Mouse (Mus musculus) forebrain, embryonic 13.5 days (tissue): ENCODE measurements around the gene Fam135a. TPM values are rescaled to one million over a fixed set of nuclear protein-coding genes. Genes with fewer than 3 reads are reported as not detected.
A peak's percentile ranks its signal among the peaks of the same experiment; 100 is the strongest.

Source experiments
- ATAC-seq: fragments of 200-750 bp; cut with Nextera tagmentation; 2 replicates; pipeline ENCODE4 v1.8.0; 2017
- H3K27ac ChIP-seq: fragments of 300-500 bp; sonication (generic); 2 replicates; pipeline ENCODE4 v1.5.1; 2015; ENCODE audit warnings: inconsistent platforms, mild to moderate bottlenecking, moderate library complexity
- H3K27me3 ChIP-seq: fragments of 300-500 bp; sonication (generic); 2 replicates; pipeline ENCODE4 v1.6.1; 2015; ENCODE audit warnings: mild to moderate bottlenecking, inconsistent platforms
- H3K36me3 ChIP-seq: fragments of 300-500 bp; sonication (generic); 2 replicates; pipeline ENCODE4 v1.6.1; 2015; ENCODE audit warnings: mild to moderate bottlenecking, inconsistent platforms; ENCODE audit not compliant: poor library complexity, severe bottlenecking
- H3K4me1 ChIP-seq: fragments of 300-500 bp; sonication (generic); 2 replicates; pipeline ENCODE4 v1.6.1; 2015; ENCODE audit warnings: inconsistent platforms
- H3K4me2 ChIP-seq: fragments of 300-500 bp; sonication (generic); 2 replicates; pipeline ENCODE4 v1.6.1; 2015; ENCODE audit warnings: inconsistent platforms, mild to moderate bottlenecking, moderate library complexity
- H3K4me3 ChIP-seq: fragments of 300-500 bp; sonication (generic); 2 replicates; pipeline ENCODE4 v1.5.1; 2015; ENCODE audit warnings: mild to moderate bottlenecking, inconsistent platforms
- H3K9ac ChIP-seq: fragments of 300-500 bp; sonication (generic); 2 replicates; pipeline ENCODE4 v1.6.1; 2015; ENCODE audit warnings: mild to moderate bottlenecking, inconsistent platforms
- H3K9me3 ChIP-seq: fragments of 300-500 bp; sonication (generic); replicated peaks from 2 replicates; pipeline ENCODE4 v1.6.1; 2016; ENCODE audit warnings: inconsistent platforms
- WGBS: fragments of 180-500 bp; shearing (Covaris S2); methylation state at CpG from one replicate; pipeline ENCODE4 v1.1.7; 2015; 5-methylcytosine and 5-hydroxymethylcytosine counted together
- polyA plus RNA-seq: library from polyadenylated mRNA; unstranded; fragments of >200 nt; fragmentation: Nextera tagmentation; extraction: Ambion mirVana; gene quantifications from 2 replicates; pipeline ENCODE4 v1.2.1, GENCODE M21; 2015

The Fam135a gene
- polyA plus RNA-seq, result 36.7 and 38.7 TPM in 2 replicates

- Histone ChIP-seq H3K9ac (peak within 1 kb of the TSS; percentile 88), H3K4me2 (peak within 1 kb of the TSS; percentile 68), H3K4me3 (peak within 1 kb of the TSS; percentile 75), H3K27ac (peak within 1 kb of the TSS; percentile 64), H3K4me1 (peaks cover 12% of the 10 kb centered on the region; the same call in 1 of the 2 replicates), H3K9me3 (no peaks in the 10 kb centered on the region), H3K27me3 (no peaks in the 10 kb centered on the region), H3K36me3 (no peaks in the 10 kb centered on the region)
- ATAC-seq, result peak; percentile 91
- under 1% methylated on average over 82 of the region's 88 CpGs for WGBS
These were observed at the start of gene Fam135a for GRCm38 (mm10) chr1:24099926-24100869. Fam135a (minus strand) TSS chr1:24100341.

- H3K4me2 ChIP-seq, result no peak overlapping the region
- 74% methylated on average over 8 of the region's 8 CpGs for WGBS
- ATAC-seq, result no peak
- no peak overlapping the region for H3K4me3 ChIP-seq
- no peaks in the 10 kb centered on the region for H3K27me3 ChIP-seq
- no peak overlapping the region for H3K27ac ChIP-seq
- H3K9ac ChIP-seq, result no peak overlapping the region
- H3K4me1 ChIP-seq, result peaks cover 9% of the 10 kb centered on the region; the same call in 1 of the 2 replicates
- H3K9me3 ChIP-seq, result no peaks in the 10 kb centered on the region
- H3K36me3 ChIP-seq, result no peaks in the 10 kb centered on the region
These were observed 43.4 kb upstream of the Fam135a start for GRCm38 (mm10) chr1:24143504-24143903.

DNA sequence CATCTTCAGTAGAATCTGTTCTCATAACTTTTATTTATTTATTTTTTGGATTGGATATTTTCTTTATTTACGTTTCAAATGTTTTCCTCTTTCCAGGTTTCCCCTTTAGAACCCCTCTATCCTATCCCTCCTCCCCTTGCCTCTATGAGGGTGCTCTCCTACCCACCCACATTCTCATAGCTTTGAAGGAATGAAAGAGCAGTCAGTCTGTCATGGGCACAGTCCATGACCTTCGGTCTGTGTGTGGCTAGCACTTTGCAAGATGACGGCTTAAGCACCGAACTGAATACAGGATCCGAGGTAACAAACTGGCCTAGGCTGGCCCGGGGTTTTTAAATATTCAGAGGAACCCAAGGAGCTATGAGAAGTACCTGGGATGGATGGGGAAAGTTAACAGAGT lies 40.4 kb upstream of the Fam135a start:
- H3K9ac ChIP-seq, result no peak overlapping the region
- H3K4me3 ChIP-seq, result no peak overlapping the region
- H3K9me3 ChIP-seq, result no peaks in the 10 kb centered on the region
- H3K27ac ChIP-seq, result no peak overlapping the region
- H3K27me3 ChIP-seq, result no peaks in the 10 kb centered on the region
- H3K4me2 ChIP-seq, result no peak overlapping the region
- WGBS, result 53% methylated on average over 6 of the region's 6 CpGs
- peaks cover 9% of the 10 kb centered on the region; the same call in 1 of the 2 replicates for H3K4me1 ChIP-seq
- ATAC-seq, result no peak
- no peaks in the 10 kb centered on the region for H3K36me3 ChIP-seq

- no peak overlapping the region for H3K4me2 ChIP-seq
- peaks cover 9% of the 10 kb centered on the region; the same call in 1 of the 2 replicates for H3K4me1 ChIP-seq
- H3K27ac ChIP-seq, result no peak overlapping the region
- 8% methylated on average over 3 of the region's 3 CpGs for WGBS
- H3K27me3 ChIP-seq, result 0 out of 2 replicates have a peak, but pooled peaks cover 3% of the 10 kb centered on the region
- H3K9me3 ChIP-seq, result no peaks in the 10 kb centered on the region
- no peak overlapping the region for H3K9ac ChIP-seq
- ATAC-seq, result peak; percentile 61
- H3K4me3 ChIP-seq, result no peak overlapping the region
- H3K36me3 ChIP-seq, result no peaks in the 10 kb centered on the region
These were observed 37.0 kb upstream of the Fam135a start for GRCm38 (mm10) chr1:24137133-24137532.

GRCm38 (mm10) chr1:24134792-24135191 lies 34.7 kb upstream of the Fam135a start:
- 3% methylated on average over 1 of the region's 1 CpGs for WGBS
- Histone ChIP-seq H3K36me3 (no peaks in the 10 kb centered on the region), H3K9me3 (no peaks in the 10 kb centered on the region), H3K9ac (no peak overlapping the region), H3K4me3 (no peak overlapping the region), H3K27me3 (0 out of 2 replicates have a peak, but pooled peaks cover 3% of the 10 kb centered on the region), H3K4me1 (peaks cover 3% of the 10 kb centered on the region; the same call in 1 of the 2 replicates), H3K27ac (no peak overlapping the region), H3K4me2 (no peak overlapping the region)
- ATAC-seq, result peak; percentile 84

- H3K27ac ChIP-seq, result no peak overlapping the region
- H3K9ac ChIP-seq, result no peak overlapping the region
- no peak overlapping the region for H3K4me3 ChIP-seq
- 0 out of 2 replicates have a peak, but pooled peaks cover 3% of the 10 kb centered on the region for H3K27me3 ChIP-seq
- H3K4me1 ChIP-seq, result no peaks in the 10 kb centered on the region
- H3K36me3 ChIP-seq, result no peaks in the 10 kb centered on the region
- peak; percentile 46 for ATAC-seq
- H3K9me3 ChIP-seq, result no peaks in the 10 kb centered on the region
- WGBS, result 50% methylated on average over 19 of the region's 19 CpGs
- H3K4me2 ChIP-seq, result peak overlapping the region; percentile 34
These were observed 33.7 kb upstream of the Fam135a start for GRCm38 (mm10) chr1:24133853-24134252.

GRCm38 (mm10) chr1:24127866-24128265 lies 27.7 kb upstream of the Fam135a start:
- no peak overlapping the region for H3K27ac ChIP-seq
- 0 out of 2 replicates have a peak, but pooled peaks cover 3% of the 10 kb centered on the region for H3K27me3 ChIP-seq
- WGBS, result 36% methylated on average over 6 of the region's 6 CpGs
- no peak overlapping the region for H3K9ac ChIP-seq
- no peaks in the 10 kb centered on the region for H3K36me3 ChIP-seq
- H3K4me3 ChIP-seq, result no peak overlapping the region
- H3K4me2 ChIP-seq, result no peak overlapping the region
- H3K9me3 ChIP-seq, result no peaks in the 10 kb centered on the region
- ATAC-seq, result no peak
- no peaks in the 10 kb centered on the region for H3K4me1 ChIP-seq

DNA sequence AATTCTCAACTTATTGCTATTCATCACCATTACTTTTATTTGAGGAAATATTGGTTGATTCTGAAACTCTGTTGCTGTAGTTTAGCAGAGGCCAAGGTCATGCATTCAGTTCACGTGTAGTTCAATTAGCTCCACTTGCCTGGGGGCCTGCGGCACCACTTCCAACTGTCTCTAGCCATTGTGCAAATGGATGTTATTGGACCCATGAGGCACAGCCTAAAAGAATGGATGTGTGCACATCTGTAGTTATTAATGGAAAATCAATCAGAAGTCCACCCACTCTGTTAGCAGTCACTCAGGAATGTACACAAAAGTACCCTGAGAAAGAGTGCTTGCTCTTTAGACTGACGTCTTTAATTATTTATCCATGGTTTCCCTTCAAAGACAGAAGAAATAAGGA lies 24.5 kb upstream of the Fam135a start:
- Histone ChIP-seq H3K9ac (no peak overlapping the region), H3K27me3 (no peaks in the 10 kb centered on the region), H3K4me2 (no peak overlapping the region), H3K36me3 (no peaks in the 10 kb centered on the region), H3K4me3 (no peak overlapping the region), H3K27ac (no peak overlapping the region), H3K9me3 (no peaks in the 10 kb centered on the region), H3K4me1 (no peaks in the 10 kb centered on the region)
- 72% methylated on average over 3 of the region's 3 CpGs for WGBS
- ATAC-seq, result no peak

- no peak overlapping the region for H3K9ac ChIP-seq
- no peak for ATAC-seq
- H3K27me3 ChIP-seq, result no peaks in the 10 kb centered on the region
- H3K27ac ChIP-seq, result no peak overlapping the region
- no peak overlapping the region for H3K4me2 ChIP-seq
- no peaks in the 10 kb centered on the region for H3K36me3 ChIP-seq
- WGBS, result 98% methylated on average over 1 of the region's 1 CpGs
- no peak overlapping the region for H3K4me3 ChIP-seq
- H3K9me3 ChIP-seq, result no peaks in the 10 kb centered on the region
- no peaks in the 10 kb centered on the region for H3K4me1 ChIP-seq
These were observed 22.4 kb upstream of the Fam135a start for GRCm38 (mm10) chr1:24122582-24122981.

GRCm38 (mm10) chr1:24107971-24108773 lies 8.0 kb upstream of the Fam135a start:
- Histone ChIP-seq H3K4me1 (no peaks in the 10 kb centered on the region), H3K9ac (no peak overlapping the region), H3K27ac (no peak overlapping the region), H3K4me3 (no peak overlapping the region), H3K4me2 (no peak overlapping the region), H3K9me3 (no peaks in the 10 kb centered on the region), H3K36me3 (no peaks in the 10 kb centered on the region), H3K27me3 (no peaks in the 10 kb centered on the region)
- no peak for ATAC-seq
- 63% methylated on average over 10 of the region's 10 CpGs for WGBS

GRCm38 (mm10) chr1:24107378-24107777 lies 7.2 kb upstream of the Fam135a start:
- H3K4me1 ChIP-seq, result no peaks in the 10 kb centered on the region
- H3K4me3 ChIP-seq, result no peak overlapping the region
- no peak overlapping the region for H3K4me2 ChIP-seq
- H3K9me3 ChIP-seq, result no peaks in the 10 kb centered on the region
- WGBS, result 59% methylated on average over 11 of the region's 11 CpGs
- no peak overlapping the region for H3K27ac ChIP-seq
- ATAC-seq, result no peak
- no peak overlapping the region for H3K9ac ChIP-seq
- no peaks in the 10 kb centered on the region for H3K27me3 ChIP-seq
- no peaks in the 10 kb centered on the region for H3K36me3 ChIP-seq
